Mouse (Mus musculus) left cerebral cortex, adult 8-10 months (tissue): ENCODE results near the gene Gm20388. TPM values are rescaled to one million over a fixed set of nuclear protein-coding genes. Genes with fewer than 3 reads are reported as not detected.
A peak's percentile ranks its signal among the peaks of the same experiment; 100 is the strongest.
"Not testable (repeated sequence)": the region's sequence is repeated elsewhere in the genome, so short reads cannot be mapped to it uniquely, and the experiment has no call there.

Source experiments
- DNase-seq, 2 experiments: peaks; one replicate each; pipeline ENCODE4 v3.0.0; 2022; ENCODE audit warnings: low spot score in 2 of 2
- total RNA-seq, 4 experiments: library from RNA; stranded (reverse); gene quantifications; 2 replicates each; pipeline ENCODE4 v1.2.4; 2022

Gene Gm20388
- total RNA-seq, 4 experiments from 2014 or later = 10.4 to 20.8 (median 16.4) TPM

- DNase-seq = no peak
These were observed 3499.5 kb downstream of the Gm20388 start for GRCm38 (mm10) chr8:123410049-123410587.

DNA sequence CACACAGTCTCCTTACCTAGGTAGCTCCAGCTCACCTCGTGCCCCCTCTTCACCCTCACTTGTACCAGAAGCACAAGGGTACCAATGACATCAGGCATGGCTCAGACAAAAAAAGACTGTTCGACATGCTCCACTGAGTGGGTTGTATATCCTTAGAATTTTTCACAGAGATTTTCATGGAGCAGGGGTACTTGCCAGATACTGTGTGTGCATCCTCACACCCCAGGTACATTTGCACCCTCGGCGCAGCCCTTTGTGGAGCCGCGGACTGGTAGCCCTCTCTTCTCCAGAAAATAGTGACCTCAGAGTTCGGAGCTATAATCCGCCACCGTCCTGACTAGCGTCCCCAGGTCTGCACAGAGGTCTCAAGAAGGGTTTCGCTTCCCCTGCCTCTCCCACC, 3500.1 kb downstream of the Gm20388 start:
- no peak for DNase-seq

GRCm38 (mm10) chr8:123411246-123411645, 3500.6 kb downstream of the Gm20388 start, which contains the start of gene Tubb3:
TSS of gene Tubb3 (plus strand) at chr8:123411424.
- DNase-seq = peak; percentile 86 to 91

DNA sequence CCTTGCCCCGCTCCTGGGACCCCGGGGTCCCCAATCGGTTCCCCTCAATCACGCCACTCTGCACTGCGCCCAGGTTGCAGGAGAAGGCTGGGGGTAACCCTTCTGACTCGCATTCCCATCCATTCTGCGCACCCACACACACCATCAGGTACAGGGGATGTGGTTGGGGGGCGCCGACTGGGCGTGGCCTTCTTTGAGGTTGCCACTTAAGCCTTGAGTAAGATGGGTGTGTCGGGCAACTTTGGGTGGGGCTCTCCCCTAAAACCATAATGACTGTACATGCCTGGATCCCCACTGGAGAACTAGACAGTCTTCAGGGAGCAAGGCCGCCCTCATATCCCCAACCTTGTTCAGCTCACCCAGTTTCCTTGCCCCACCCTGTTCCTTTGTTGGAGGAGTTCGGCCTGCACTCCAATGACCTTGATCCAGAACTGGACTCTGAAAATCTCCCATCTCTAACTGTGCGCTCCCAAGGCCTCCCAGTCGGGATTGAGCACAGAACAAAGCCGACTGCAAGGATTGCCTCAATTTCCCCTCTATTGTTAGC, 3501.2 kb downstream of the Gm20388 start:
- no peak for DNase-seq

DNA sequence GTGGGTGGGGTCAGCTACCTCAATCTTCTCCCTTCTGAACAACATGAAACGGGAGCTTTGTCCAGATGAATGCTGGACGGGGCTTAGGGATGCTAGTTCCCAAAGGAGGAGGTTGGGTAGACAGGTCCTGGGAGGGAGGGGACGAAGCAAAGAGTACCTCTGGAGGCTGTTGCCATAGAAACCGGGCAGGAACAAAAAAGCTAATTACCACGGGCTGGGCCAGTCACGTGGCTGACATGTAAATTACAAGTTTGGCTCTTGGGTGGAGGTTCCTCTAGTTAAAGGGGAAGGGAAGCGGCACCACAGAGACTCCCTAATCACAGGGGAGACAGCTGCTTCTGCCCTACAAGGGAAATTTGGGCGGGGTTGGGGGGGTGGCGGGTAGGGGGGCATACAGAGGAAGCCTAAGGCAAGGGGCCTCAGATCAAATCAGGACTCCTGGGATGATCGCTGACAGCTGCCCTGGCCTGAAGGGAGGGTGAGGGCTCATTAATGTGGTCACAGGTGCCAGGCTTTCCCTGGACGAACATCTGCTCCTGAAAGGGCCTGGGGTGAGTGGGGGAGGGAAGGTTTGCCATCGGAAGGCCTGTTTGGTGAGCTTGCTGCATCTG, 3502.0 kb downstream of the Gm20388 start:
- peak in 1 of 2 experiments; percentile 90 for DNase-seq

DNA sequence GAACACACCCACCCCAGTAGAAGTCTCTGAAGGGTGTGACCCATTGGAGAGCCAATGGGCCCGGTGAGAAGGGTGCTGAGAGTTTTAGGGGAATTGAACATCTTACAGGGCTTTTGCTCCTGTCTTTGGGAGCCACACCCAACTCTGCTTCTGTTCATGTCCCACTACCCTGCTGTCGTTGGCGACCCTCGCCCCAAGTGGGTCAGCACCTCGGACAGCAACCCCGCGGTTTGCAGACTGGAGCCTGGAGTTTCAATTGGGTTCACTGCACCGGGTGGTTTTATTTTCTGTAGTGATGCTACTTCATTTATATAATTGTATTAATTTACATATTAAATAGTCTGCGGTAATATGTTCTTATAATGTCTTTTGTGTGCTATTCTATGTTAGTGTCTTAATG, 3503.6 kb downstream of the Gm20388 start:
- DNase-seq = no peak

GRCm38 (mm10) chr8:123414997-123415696, 3504.5 kb downstream of the Gm20388 start:
- not testable (repeated sequence) for DNase-seq

DNA sequence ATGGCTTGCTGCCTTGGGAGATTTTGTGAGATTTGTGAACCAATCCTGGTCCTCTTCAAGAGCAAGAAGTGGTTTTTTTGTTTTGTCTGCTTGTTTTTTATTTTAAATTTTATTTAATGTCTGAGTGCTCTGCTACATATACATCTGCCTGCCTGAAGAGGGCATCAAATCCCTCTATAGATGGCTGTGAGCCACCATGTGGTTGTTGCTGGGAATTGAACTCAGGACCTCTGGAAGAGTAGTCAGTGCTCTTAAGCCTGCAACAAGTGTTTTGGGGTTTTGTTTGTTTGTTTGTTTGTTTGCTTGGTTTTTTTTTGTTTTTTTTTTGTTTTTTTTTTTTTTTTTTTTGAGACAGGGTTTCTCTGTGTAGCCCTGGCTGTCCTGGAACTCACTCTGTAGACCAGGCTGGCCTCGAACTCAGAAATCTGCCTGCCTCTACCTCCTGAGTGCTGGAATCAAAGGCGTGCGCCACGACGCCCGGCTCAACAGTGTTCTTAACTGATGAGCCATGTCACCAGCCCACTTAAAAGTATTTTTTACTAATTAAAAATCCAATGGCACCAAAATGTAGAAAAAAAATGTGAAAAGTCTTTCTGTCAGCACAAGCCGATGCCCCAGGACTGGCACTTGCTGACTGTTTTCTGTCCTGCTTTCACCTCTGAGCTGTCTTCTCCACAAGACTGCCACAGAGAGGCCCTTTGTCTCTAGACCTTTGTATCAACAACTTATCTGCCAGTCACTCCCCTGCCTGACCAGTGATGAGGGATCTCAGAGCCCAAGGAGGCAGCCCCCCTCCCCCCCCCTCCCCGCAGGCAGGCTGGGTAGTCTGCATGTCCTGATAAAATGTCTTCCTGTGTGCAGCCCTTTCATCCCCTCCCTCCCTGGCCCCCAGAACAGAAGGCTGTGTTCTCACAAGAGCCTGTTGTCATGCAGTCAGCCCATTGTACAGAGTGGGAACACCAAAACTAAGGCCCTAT, 3505.6 kb downstream of the Gm20388 start:
- no peak for DNase-seq

DNA sequence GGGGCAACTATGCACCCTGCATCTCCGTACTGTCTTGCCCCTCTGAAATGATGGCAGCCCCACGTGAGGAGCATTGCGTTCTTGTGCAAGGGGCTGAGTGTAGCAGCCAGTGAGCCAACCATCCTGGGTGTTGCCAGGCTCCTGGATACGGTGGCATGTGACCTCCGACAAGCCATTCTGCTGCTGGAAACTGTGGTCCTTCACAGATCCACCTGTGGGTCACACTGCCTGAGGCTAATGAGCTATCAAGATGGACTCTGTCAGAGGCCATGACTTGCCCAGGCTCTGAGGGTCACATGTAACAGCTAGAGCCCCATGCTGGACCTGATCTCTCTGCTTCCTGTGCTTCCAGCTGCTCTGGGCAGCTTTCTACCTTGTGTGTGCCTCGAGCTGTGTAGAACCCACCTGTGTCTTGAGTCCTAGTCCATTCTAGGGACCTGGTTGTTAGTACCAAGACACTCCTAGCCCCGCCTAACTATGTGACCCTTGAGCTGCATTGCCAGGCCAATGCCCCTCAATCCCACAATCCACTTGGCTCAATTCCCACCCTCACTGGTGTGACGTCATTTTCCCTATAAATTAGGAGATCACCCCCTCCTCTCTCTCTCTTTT, 3506.4 kb downstream of the Gm20388 start:
- no peak for DNase-seq

DNA sequence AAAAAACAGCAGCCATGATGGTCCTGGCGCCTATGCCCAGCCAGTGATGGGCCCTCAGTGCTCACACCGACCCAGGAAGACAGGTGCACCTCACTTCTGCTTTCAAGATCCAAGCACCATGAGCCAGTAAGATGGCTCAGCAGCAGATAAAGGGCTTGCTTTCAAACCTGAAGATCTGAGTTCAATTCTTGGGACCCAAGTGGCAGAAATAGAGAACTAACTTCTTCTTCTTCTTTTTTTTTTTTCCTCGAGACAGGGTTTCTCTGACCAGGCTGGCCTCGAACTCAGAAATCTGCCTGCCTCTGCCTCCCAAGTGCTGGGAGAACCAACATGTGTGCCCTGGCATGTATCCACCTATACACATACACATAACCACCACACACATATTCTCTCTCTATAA, 3509.1 kb downstream of the Gm20388 start:
- DNase-seq = no peak

DNA sequence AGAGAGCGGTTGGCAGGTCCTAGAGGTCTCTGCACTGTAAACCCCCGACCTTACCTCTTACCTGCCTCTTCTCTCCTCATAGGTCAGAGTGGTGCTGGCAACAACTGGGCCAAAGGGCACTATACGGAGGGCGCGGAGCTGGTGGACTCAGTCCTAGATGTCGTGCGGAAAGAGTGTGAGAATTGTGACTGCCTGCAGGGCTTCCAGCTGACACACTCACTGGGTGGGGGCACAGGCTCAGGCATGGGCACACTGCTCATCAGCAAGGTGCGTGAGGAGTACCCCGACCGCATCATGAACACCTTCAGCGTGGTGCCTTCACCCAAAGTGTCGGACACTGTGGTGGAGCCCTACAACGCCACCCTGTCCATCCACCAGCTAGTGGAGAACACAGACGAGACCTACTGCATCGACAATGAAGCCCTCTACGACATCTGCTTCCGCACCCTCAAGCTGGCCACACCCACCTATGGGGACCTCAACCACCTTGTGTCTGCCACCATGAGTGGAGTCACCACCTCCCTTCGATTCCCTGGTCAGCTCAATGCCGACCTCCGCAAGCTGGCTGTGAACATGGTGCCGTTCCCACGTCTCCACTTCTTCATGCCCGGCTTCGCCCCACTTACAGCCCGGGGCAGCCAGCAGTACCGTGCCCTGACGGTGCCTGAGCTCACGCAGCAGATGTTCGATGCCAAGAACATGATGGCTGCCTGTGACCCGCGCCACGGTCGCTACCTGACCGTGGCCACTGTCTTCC, 3510.1 kb downstream of the Gm20388 start:
- DNase-seq = no peak

GRCm38 (mm10) chr8:123421325-123421724, 3510.7 kb downstream of the Gm20388 start:
- no peak for DNase-seq

GRCm38 (mm10) chr8:123422056-123422780, 3511.6 kb downstream of the Gm20388 start:
- peak in 1 of 2 experiments; percentile 73 for DNase-seq

DNA sequence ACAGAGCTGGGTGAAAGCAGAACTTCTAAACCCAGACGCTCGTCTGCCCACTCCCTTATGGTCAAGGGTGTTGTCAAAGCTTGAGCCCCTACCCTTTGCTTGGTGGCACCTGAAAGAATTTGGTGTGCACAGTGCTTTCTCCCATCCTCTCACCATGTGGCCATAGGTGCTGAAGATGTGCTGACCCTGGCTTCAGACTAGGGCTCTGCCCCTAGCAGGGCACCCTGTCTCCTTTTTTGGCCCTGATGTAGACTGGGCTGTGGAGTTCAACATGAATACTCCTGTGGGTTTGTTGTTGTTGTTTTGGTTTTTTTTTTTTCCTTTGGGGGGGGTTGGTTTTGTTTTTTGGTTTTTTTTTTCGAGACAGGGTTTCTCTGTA, 3512.1 kb downstream of the Gm20388 start:
- DNase-seq = no peak

DNA sequence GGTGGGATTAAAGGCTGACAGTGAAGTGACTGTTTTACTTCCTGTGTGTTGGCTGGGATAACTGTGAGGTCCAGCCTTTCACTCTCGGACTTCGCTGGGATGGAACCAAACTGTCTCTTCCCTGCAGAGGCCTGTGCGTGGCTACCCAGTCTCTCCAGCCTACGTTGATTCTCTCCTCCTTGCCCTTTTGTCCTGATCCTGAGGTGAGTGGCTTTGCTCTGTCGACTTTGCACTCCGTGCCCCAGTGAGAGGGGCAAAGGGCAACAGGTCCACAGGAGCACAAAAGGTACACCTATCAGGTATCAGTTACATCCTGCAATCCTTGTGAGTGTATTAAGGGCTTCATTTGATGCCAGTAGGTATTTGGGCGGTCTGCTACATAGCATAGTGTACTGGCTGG, 3512.8 kb downstream of the Gm20388 start, which contains the start of gene Def8:
TSS of gene Def8 (plus strand) at position 87 of the 400 bp plus-strand sequence.
- DNase-seq = no peak

- DNase-seq = no peak
These were observed 3516.2 kb downstream of the Gm20388 start for GRCm38 (mm10) chr8:123426511-123427509.

GRCm38 (mm10) chr8:123427639-123428275, 3517.1 kb downstream of the Gm20388 start:
- DNase-seq = no peak
